Comparison of ENCODE assay signal across 6 mouse cellular contexts in the genomic region with DNA sequence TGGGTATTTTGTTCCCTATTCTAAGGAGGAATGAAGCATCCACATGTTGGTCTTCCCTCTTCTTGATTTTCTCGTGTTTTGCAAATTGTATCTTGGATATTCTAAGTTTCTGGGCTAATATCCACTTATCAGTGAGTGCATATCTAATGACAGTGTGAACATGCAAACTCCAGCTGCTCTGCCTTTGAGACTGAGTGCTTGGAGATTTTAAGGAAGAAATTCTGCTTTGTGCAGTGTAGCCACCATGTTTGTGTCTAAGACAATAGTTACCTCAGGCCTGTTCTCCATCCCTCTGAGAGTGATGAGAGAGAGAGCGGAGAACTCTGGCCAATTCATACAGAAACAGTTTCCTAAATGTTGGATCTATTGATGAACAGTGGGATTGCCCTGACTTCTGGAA.
A peak's percentile ranks its signal among the peaks of the same experiment; 100 is the strongest.
DNase-seq lines count a peak whose midpoint lies in the region; ATAC-seq and TF ChIP-seq lines count a peak whose summit lies in the region.
"Not testable (repeated sequence)": the region's sequence is repeated elsewhere in the genome, so short reads cannot be mapped to it uniquely, and the experiment has no call there.

No protein-coding gene starts in this region.

- not testable (repeated sequence) for H3K9me3 ChIP-seq in forebrain, embryonic 12.5 days; forebrain, embryonic 16.5 days (ENCODE audit: control insufficient read depth, low read length); hindbrain, embryonic 12.5 days (replicated peaks); lung, embryonic 14.5 days (ENCODE audit: low read depth, low read length); midbrain, embryonic 11.5 days (ENCODE audit: control insufficient read depth, low read length); midbrain, embryonic 15.5 days

- peak; percentile 80 for DNase-seq in lung, embryonic 14.5 days
- not testable (repeated sequence) for DNase-seq in midbrain, embryonic 11.5 days (ENCODE audit: low spot score, missing footprints)

- 82% methylated on average over 2 of the region's 2 CpGs for WGBS in forebrain, embryonic 12.5 days
- WGBS in forebrain, embryonic 16.5 days = 89% methylated on average over 2 of the region's 2 CpGs
- 92% methylated on average over 2 of the region's 2 CpGs for WGBS in hindbrain, embryonic 12.5 days
- 53% methylated on average over 2 of the region's 2 CpGs for WGBS in lung, embryonic 14.5 days
- 69% methylated on average over 2 of the region's 2 CpGs for WGBS in midbrain, embryonic 11.5 days
- WGBS in midbrain, embryonic 15.5 days = 80% methylated on average over 2 of the region's 2 CpGs

- H3K9ac ChIP-seq in forebrain, embryonic 12.5 days; forebrain, embryonic 16.5 days (replicated peaks; ENCODE audit: low read depth, low read length); hindbrain, embryonic 12.5 days; lung, embryonic 14.5 days; midbrain, embryonic 11.5 days (ENCODE audit: low read length); midbrain, embryonic 15.5 days: not testable (repeated sequence)

- ATAC-seq in forebrain, embryonic 12.5 days (ENCODE audit: low FRiP score); forebrain, embryonic 16.5 days; hindbrain, embryonic 12.5 days (ENCODE audit: low FRiP score); midbrain, embryonic 11.5 days (ENCODE audit: low FRiP score); midbrain, embryonic 15.5 days (replicated peaks): not testable (repeated sequence)
- ATAC-seq in lung, embryonic 14.5 days (ENCODE audit: insufficient read depth) = peak; percentile 88

- peak overlapping the region; percentile 86; the same call in 1 of the 2 replicates for H3K27ac ChIP-seq in forebrain, embryonic 12.5 days
- H3K27ac ChIP-seq in forebrain, embryonic 16.5 days (ENCODE audit: low read length) = peak overlapping the region; percentile 79
- peak overlapping the region; percentile 90 for H3K27ac ChIP-seq in hindbrain, embryonic 12.5 days
- H3K27ac ChIP-seq in lung, embryonic 14.5 days (ENCODE audit: low read depth) = not testable (repeated sequence)
- peak overlapping the region; percentile 87 for H3K27ac ChIP-seq in midbrain, embryonic 11.5 days (ENCODE audit: low read depth, low read length)
- H3K27ac ChIP-seq in midbrain, embryonic 15.5 days = peak overlapping the region; percentile 88

- peaks cover 23% of the 10 kb centered on the region for H3K4me1 ChIP-seq in forebrain, embryonic 12.5 days
- peaks cover 14% of the 10 kb centered on the region for H3K4me1 ChIP-seq in forebrain, embryonic 16.5 days (replicated peaks; ENCODE audit: control insufficient read depth, insufficient read depth, low read length)
- peaks cover 11% of the 10 kb centered on the region for H3K4me1 ChIP-seq in hindbrain, embryonic 12.5 days
- H3K4me1 ChIP-seq in lung, embryonic 14.5 days (ENCODE audit: insufficient read depth) = not testable (repeated sequence)
- H3K4me1 ChIP-seq in midbrain, embryonic 11.5 days (ENCODE audit: control insufficient read depth, insufficient read depth, low read length) = peaks cover 18% of the 10 kb centered on the region
- peaks cover 15% of the 10 kb centered on the region for H3K4me1 ChIP-seq in midbrain, embryonic 15.5 days

- H3K4me2 ChIP-seq in forebrain, embryonic 12.5 days; forebrain, embryonic 16.5 days (ENCODE audit: low read length); hindbrain, embryonic 12.5 days (replicated peaks); lung, embryonic 14.5 days; midbrain, embryonic 11.5 days; midbrain, embryonic 15.5 days: not testable (repeated sequence)

- H3K4me3 ChIP-seq in forebrain, embryonic 12.5 days (replicated peaks); forebrain, embryonic 16.5 days (replicated peaks; ENCODE audit: low read length); hindbrain, embryonic 12.5 days; lung, embryonic 14.5 days (ENCODE audit: low read depth, low read length); midbrain, embryonic 11.5 days (ENCODE audit: low read depth, low read length); midbrain, embryonic 15.5 days: not testable (repeated sequence)

- TF ChIP-seq CTCF in lung, embryonic 14.5 days (IDR thresholded peaks at IDR 0.05; ENCODE audit: low read depth) = not testable (repeated sequence)

- H3K27me3 ChIP-seq in forebrain, embryonic 12.5 days; forebrain, embryonic 16.5 days (replicated peaks; ENCODE audit: control insufficient read depth, insufficient read depth, low read length); hindbrain, embryonic 12.5 days; lung, embryonic 14.5 days (ENCODE audit: insufficient read depth, low read length); midbrain, embryonic 11.5 days (ENCODE audit: control insufficient read depth, insufficient read depth, low read length); midbrain, embryonic 15.5 days (replicated peaks): not testable (repeated sequence)

- H3K36me3 ChIP-seq in forebrain, embryonic 12.5 days (replicated peaks); forebrain, embryonic 16.5 days (ENCODE audit: control insufficient read depth, insufficient read depth); hindbrain, embryonic 12.5 days; lung, embryonic 14.5 days (ENCODE audit: insufficient read depth); midbrain, embryonic 11.5 days (ENCODE audit: control insufficient read depth, insufficient read depth, low read length); midbrain, embryonic 15.5 days (replicated peaks): not testable (repeated sequence)
